Mouse (Mus musculus) G1E (cell line): ENCODE results near the gene Fbxo21.

Experiments used
- CTCF ChIP-seq: IDR thresholded peaks from 2 replicates; pipeline ENCODE4 v1.5.1; 2012; ENCODE audit warnings: low read depth, low read length, inconsistent platforms, mixed read lengths
- GATA1 ChIP-seq: IDR thresholded peaks from 2 replicates; pipeline ENCODE4 v1.6.1; 2012; ENCODE audit warnings: borderline replicate concordance, low read length, inconsistent platforms, mixed read lengths
- GATA2 ChIP-seq: IDR thresholded peaks from 2 replicates; pipeline ENCODE4 v1.6.1; 2012; ENCODE audit warnings: low read depth, low read length, inconsistent platforms, borderline replicate concordance
- POLR2AphosphoS5 ChIP-seq: IDR thresholded peaks from 2 replicates; pipeline ENCODE4 v1.6.1; 2012; ENCODE audit warnings: low read depth, low read length, inconsistent platforms; ENCODE audit not compliant: insufficient replicate concordance
- TAL1 ChIP-seq: conservative IDR thresholded peaks from 2 replicates; pipeline ENCODE4 v1.6.1; 2012; ENCODE audit warnings: low read depth, low read length, inconsistent platforms, mixed read lengths

DNA sequence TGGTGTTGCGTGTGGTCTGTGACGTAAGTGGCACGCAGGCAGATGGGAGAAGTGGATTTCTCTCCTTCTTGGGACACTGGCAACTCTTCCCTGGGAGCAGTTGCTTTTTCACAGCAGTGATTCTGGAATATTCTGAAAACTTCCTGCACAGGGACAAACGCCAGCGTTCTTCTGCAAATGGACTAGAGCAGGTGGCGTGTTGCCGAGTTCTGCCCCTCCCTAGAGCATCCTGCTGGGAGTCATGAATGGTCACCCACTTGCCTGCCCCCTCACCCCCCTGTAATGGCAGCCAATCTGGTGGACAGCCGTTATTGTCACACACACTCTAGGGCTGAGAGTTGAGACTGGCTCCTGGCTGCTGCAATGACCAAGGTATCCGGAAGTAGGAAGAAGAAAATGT is 83.1 kb downstream of the Fbxo21 start:
- no peak for TF ChIP-seq POLR2AphosphoS5
- no peak for TF ChIP-seq CTCF
- TF ChIP-seq GATA1: no peak
- no peak for TF ChIP-seq TAL1
- TF ChIP-seq GATA2: no peak
